Mouse (Mus musculus) thymus, adult 2 months (tissue): ENCODE results near the gene Tdp2.

Experiments used
- CTCF ChIP-seq: fragments of 200-500 bp; IDR thresholded peaks from 2 replicates; pipeline ENCODE4 v1.5.1; 2012; ENCODE audit warnings: mild to moderate bottlenecking, control low read depth, low read length, moderate library complexity, borderline replicate concordance; ENCODE audit not compliant: control insufficient read depth, poor library complexity, insufficient read depth; ENCODE audit errors: extremely low read depth
- POLR2A ChIP-seq: fragments of 200-500 bp; IDR thresholded peaks from 2 replicates; pipeline ENCODE4 v1.6.1; 2012; ENCODE audit warnings: mild to moderate bottlenecking, low read length, control low read depth, moderate library complexity; ENCODE audit not compliant: control insufficient read depth, poor library complexity, insufficient read depth; ENCODE audit errors: extremely low read depth

DNA sequence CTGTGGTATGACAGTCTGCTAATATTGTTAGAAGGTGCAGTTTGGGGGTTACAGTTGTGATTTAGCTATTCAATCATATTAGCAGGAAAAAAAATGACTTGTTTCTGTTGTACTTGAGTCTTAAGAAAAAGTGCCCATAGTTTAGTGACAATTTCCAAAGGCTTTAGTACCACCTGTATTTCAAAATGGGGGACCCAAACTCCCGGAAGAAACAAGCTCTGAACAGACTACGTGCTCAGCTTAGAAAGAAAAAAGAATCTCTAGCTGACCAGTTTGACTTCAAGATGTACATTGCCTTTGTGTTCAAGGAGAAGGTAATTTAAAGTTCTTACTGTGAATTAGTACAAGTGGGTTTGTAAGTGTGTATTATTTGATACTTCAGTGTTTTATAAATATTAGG is 28.3 kb upstream of the Tdp2 start:
- TF ChIP-seq CTCF (no peak), POLR2A (no peak)
